Mouse (Mus musculus) limb, embryonic 10.5 days (tissue): Measurements from ENCODE around the gene Map3k9. TPM values are rescaled to one million over a fixed set of nuclear protein-coding genes. Genes with fewer than 3 reads are reported as not detected.

Source experiments
- DNase-seq: peaks from one replicate; pipeline ENCODE4 v3.0.0-alpha.2; 2017; ENCODE audit warnings: low spot score
- H3K27ac ChIP-seq: fragments of 300-500 bp; sonication (generic); 2 replicates; pipeline ENCODE4 v1.5.1; 2016; ENCODE audit warnings: mild to moderate bottlenecking
- H3K27me3 ChIP-seq: fragments of 300-500 bp; sonication (generic); 2 replicates; pipeline ENCODE4 v1.6.1; 2016; ENCODE audit warnings: low read depth, mild to moderate bottlenecking; ENCODE audit not compliant: poor library complexity, severe bottlenecking
- H3K36me3 ChIP-seq: fragments of 300-500 bp; sonication (generic); 2 replicates; pipeline ENCODE4 v1.6.1; 2016; ENCODE audit warnings: mild to moderate bottlenecking, moderate library complexity
- H3K4me1 ChIP-seq: fragments of 300-500 bp; sonication (generic); 2 replicates; pipeline ENCODE4 v1.6.1; 2016
- H3K4me3 ChIP-seq: fragments of 300-500 bp; sonication (generic); 2 replicates; pipeline ENCODE4 v1.5.1; 2016; ENCODE audit warnings: mild to moderate bottlenecking, moderate library complexity
- H3K9me3 ChIP-seq: fragments of 300-500 bp; sonication (generic); replicated peaks from 2 replicates; pipeline ENCODE4 v1.6.1; 2016; ENCODE audit warnings: mild to moderate bottlenecking
- WGBS: fragments of 180-500 bp; shearing (Covaris S2); methylation state at CpG from one replicate; pipeline ENCODE4 v1.1.7; 2016; 5-methylcytosine and 5-hydroxymethylcytosine counted together
- polyA plus RNA-seq: library from polyadenylated mRNA; unstranded; fragments of >200 nt; fragmentation: Nextera tagmentation; extraction: Ambion mirVana; gene quantifications from 2 replicates; pipeline ENCODE4 v1.2.1, GENCODE M21; 2016

Map3k9 gene
- polyA plus RNA-seq, 1 experiment from 2014 or later = 0.66 TPM

- Histone ChIP-seq H3K27ac (no peak overlapping the region), H3K9me3 (no peaks in the 10 kb centered on the region), H3K4me1 (peaks cover 14% of the 10 kb centered on the region), H3K36me3 (no peaks in the 10 kb centered on the region), H3K4me3 (no peak overlapping the region), H3K27me3 (no peaks in the 10 kb centered on the region)
- WGBS = 89% methylated on average over 11 of the region's 11 CpGs
- no peak for DNase-seq
Measured at GRCm38 (mm10) chr12:81735246-81736070, 45.5 kb downstream of the Map3k9 start.

- WGBS = 79% methylated on average over 8 of the region's 8 CpGs
- Histone ChIP-seq H3K36me3 (no peaks in the 10 kb centered on the region), H3K9me3 (no peaks in the 10 kb centered on the region), H3K4me1 (no peaks in the 10 kb centered on the region), H3K27me3 (no peaks in the 10 kb centered on the region), H3K27ac (no peak overlapping the region), H3K4me3 (no peak overlapping the region)
- DNase-seq = no peak
Measured at GRCm38 (mm10) chr12:81726246-81726822, 54.6 kb downstream of the Map3k9 start.

- WGBS = 93% methylated on average over 6 of the region's 6 CpGs
- no peaks in the 10 kb centered on the region for H3K27me3 ChIP-seq
- H3K9me3 ChIP-seq = no peaks in the 10 kb centered on the region
- DNase-seq = no peak
- H3K27ac ChIP-seq = no peak overlapping the region
- H3K36me3 ChIP-seq = no peaks in the 10 kb centered on the region
- no peaks in the 10 kb centered on the region for H3K4me1 ChIP-seq
- no peak overlapping the region for H3K4me3 ChIP-seq
Measured at GRCm38 (mm10) chr12:81724776-81725175, 56.2 kb downstream of the Map3k9 start.

- Histone ChIP-seq H3K27ac (no peak overlapping the region), H3K36me3 (no peaks in the 10 kb centered on the region), H3K4me3 (no peak overlapping the region), H3K4me1 (no peaks in the 10 kb centered on the region), H3K9me3 (no peaks in the 10 kb centered on the region), H3K27me3 (no peaks in the 10 kb centered on the region)
- no peak for DNase-seq
- WGBS = 83% methylated on average over 7 of the region's 7 CpGs
Measured at GRCm38 (mm10) chr12:81723375-81723774, 57.6 kb downstream of the Map3k9 start.

- Histone ChIP-seq H3K4me3 (no peak overlapping the region), H3K4me1 (no peaks in the 10 kb centered on the region), H3K9me3 (no peaks in the 10 kb centered on the region), H3K27ac (no peak overlapping the region), H3K36me3 (no peaks in the 10 kb centered on the region), H3K27me3 (0 out of 2 replicates have a peak, but pooled peaks cover 4% of the 10 kb centered on the region)
- DNase-seq = no peak
- WGBS = 92% methylated on average over 8 of the region's 8 CpGs
Measured at GRCm38 (mm10) chr12:81719715-81720114, 61.3 kb downstream of the Map3k9 start.

GRCm38 (mm10) chr12:81719161-81719560 is 61.8 kb downstream of the Map3k9 start:
- 0 out of 2 replicates have a peak, but pooled peaks cover 4% of the 10 kb centered on the region for H3K27me3 ChIP-seq
- no peaks in the 10 kb centered on the region for H3K9me3 ChIP-seq
- H3K4me1 ChIP-seq = no peaks in the 10 kb centered on the region
- no peaks in the 10 kb centered on the region for H3K36me3 ChIP-seq
- DNase-seq = no peak
- WGBS = 85% methylated on average over 5 of the region's 5 CpGs
- no peak overlapping the region for H3K27ac ChIP-seq
- no peak overlapping the region for H3K4me3 ChIP-seq

GRCm38 (mm10) chr12:81712618-81713017 is 68.4 kb downstream of the Map3k9 start:
- Histone ChIP-seq H3K4me3 (no peak overlapping the region), H3K4me1 (no peaks in the 10 kb centered on the region), H3K27me3 (0 out of 2 replicates have a peak, but pooled peaks cover 4% of the 10 kb centered on the region), H3K9me3 (no peaks in the 10 kb centered on the region), H3K27ac (no peak overlapping the region), H3K36me3 (no peaks in the 10 kb centered on the region)
- 95% methylated on average over 4 of the region's 4 CpGs for WGBS
- no peak for DNase-seq

GRCm38 (mm10) chr12:81702903-81703302 is 78.1 kb downstream of the Map3k9 start:
- no peak for DNase-seq

GRCm38 (mm10) chr12:81698011-81698410 is 83.0 kb downstream of the Map3k9 start:
- H3K4me3 ChIP-seq = no peak overlapping the region
- H3K4me1 ChIP-seq = 0 out of 2 replicates have a peak, but pooled peaks cover 7% of the 10 kb centered on the region
- H3K27ac ChIP-seq = no peak overlapping the region
- WGBS = 58% methylated on average over 4 of the region's 4 CpGs
- no peaks in the 10 kb centered on the region for H3K36me3 ChIP-seq
- H3K9me3 ChIP-seq = no peaks in the 10 kb centered on the region
- no peaks in the 10 kb centered on the region for H3K27me3 ChIP-seq
- no peak for DNase-seq

More at GRCm38 (mm10) chr12:81702903-81703302, 78.1 kb downstream of the Map3k9 start:
- Histone ChIP-seq H3K4me3 (no peak overlapping the region), H3K27ac (no peak overlapping the region), H3K4me1 (0 out of 2 replicates have a peak, but pooled peaks cover 5% of the 10 kb centered on the region), H3K9me3 (no peaks in the 10 kb centered on the region), H3K27me3 (no peaks in the 10 kb centered on the region), H3K36me3 (no peaks in the 10 kb centered on the region)
- 29% methylated on average over 1 of the region's 1 CpGs for WGBS

- Histone ChIP-seq H3K27ac (no peak overlapping the region), H3K9me3 (no peaks in the 10 kb centered on the region), H3K36me3 (no peaks in the 10 kb centered on the region), H3K4me3 (no peak overlapping the region), H3K4me1 (peaks cover 8% of the 10 kb centered on the region; the same call in 1 of the 2 replicates), H3K27me3 (no peaks in the 10 kb centered on the region)
- no peak for DNase-seq
- 54% methylated on average over 8 of the region's 8 CpGs for WGBS
Measured at GRCm38 (mm10) chr12:81691177-81691730, 89.7 kb downstream of the Map3k9 start.

- WGBS = 87% methylated on average over 7 of the region's 7 CpGs
- peaks cover 10% of the 10 kb centered on the region; the same call in 1 of the 2 replicates for H3K4me1 ChIP-seq
Measured at GRCm38 (mm10) chr12:81690751-81691150, 90.2 kb downstream of the Map3k9 start.

GRCm38 (mm10) chr12:81690111-81690510 is 90.9 kb downstream of the Map3k9 start:
- H3K4me1 ChIP-seq = peaks cover 10% of the 10 kb centered on the region; the same call in 1 of the 2 replicates
- WGBS = 94% methylated on average over 15 of the region's 15 CpGs
- H3K27me3 ChIP-seq = no peaks in the 10 kb centered on the region
- no peaks in the 10 kb centered on the region for H3K9me3 ChIP-seq
- no peak for DNase-seq
- peak overlapping the region; percentile 19; the same call in 1 of the 2 replicates for H3K27ac ChIP-seq
- H3K36me3 ChIP-seq = no peaks in the 10 kb centered on the region
- H3K4me3 ChIP-seq = no peak overlapping the region

More at GRCm38 (mm10) chr12:81690751-81691150, 90.2 kb downstream of the Map3k9 start:
- DNase-seq = no peak
- H3K36me3 ChIP-seq = no peaks in the 10 kb centered on the region
- peak overlapping the region; percentile 19; the same call in 1 of the 2 replicates for H3K27ac ChIP-seq
- H3K9me3 ChIP-seq = no peaks in the 10 kb centered on the region
- H3K27me3 ChIP-seq = no peaks in the 10 kb centered on the region
- H3K4me3 ChIP-seq = no peak overlapping the region
